Mouse (Mus musculus): ENCODE results near the gene Spred2. TPM values are rescaled to one million over a fixed set of nuclear protein-coding genes. Genes with fewer than 3 reads are reported as not detected.

The Spred2 gene
- polyA plus RNA-seq, 1 experiment from 2014 or later: 6.0 TPM

DNA sequence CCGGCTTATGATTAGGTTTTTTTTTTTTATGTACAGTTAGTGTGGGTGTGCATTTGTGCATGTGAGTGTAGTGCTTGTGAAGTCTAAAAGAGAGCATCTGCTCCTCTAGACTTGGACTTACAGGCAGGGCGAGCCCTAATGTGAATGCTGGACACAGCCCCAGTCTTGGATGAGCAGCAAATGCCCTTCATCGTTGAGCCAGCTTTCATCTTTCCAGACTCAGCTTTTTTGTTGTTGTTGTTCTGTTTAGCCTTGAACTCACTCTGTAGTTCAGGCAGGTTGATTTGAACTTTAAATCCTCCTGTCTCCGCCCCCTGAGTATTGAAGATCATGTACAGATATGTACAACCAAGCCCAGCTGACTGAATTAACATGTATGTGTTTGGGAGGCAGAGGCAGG, 4.5 kb downstream of the Spred2 start:
- Histone ChIP-seq H3K27ac (no peak overlapping the region), H3K9ac (no peak overlapping the region), H3K9me3 (no peaks in the 10 kb centered on the region), H3K4me2 (no peak overlapping the region), H3K27me3 (no peaks in the 10 kb centered on the region), H3K4me3 (no peak overlapping the region), H3K36me3 (no peaks in the 10 kb centered on the region), H3K4me1 (replicated peaks) (peaks cover 28% of the 10 kb centered on the region)
- WGBS: 90% methylated on average over 4 of the region's 4 CpGs
- no peak for ATAC-seq (ENCODE audit: low FRiP score)

DNA sequence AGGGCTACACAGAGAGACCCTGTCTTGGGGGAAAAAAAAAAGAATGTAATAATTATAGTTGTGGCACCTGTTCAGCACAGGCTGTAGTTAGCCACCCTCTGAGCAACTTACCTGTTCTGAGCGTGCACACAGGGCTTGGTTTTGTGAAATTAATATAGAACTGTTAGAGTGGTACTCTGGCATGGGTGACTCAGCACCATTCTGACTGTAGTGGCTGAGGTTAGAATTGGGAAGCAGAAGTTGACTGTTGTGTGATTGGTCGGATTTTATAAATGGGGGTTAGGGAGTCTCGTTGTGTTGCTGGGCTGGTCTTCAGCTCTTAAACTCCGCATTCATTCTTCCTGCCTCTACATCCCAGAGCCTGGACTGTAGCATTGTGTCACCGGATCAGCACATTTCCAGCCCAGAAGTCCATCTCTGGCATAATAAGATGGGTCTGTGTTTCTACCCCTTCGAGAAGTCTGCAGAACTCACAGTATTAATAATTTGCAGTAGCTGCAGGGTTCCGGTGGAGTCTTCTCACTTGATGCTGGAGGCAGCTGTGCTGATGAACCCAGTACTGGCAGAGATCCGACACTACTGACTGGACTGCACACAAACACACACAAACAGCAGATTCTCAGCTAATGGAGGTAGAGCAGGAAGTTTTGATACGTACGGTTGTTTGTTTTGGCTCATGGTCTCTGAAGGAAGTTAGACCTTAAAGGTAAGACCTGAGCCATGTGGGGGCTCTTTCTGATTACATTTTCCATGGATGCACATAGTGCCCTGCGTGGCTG, 5.1 kb downstream of the Spred2 start:
- H3K27me3 ChIP-seq: no peaks in the 10 kb centered on the region
- no peak overlapping the region for H3K4me3 ChIP-seq
- H3K9ac ChIP-seq: no peak overlapping the region; the same call in 1 of the 2 replicates
- no peak for ATAC-seq (ENCODE audit: low FRiP score)
- H3K36me3 ChIP-seq: no peaks in the 10 kb centered on the region
- no peak overlapping the region for H3K27ac ChIP-seq
- no peak overlapping the region for H3K4me2 ChIP-seq
- WGBS: 82% methylated on average over 11 of the region's 11 CpGs
- peaks cover 28% of the 10 kb centered on the region for H3K4me1 ChIP-seq (replicated peaks)
- H3K9me3 ChIP-seq: no peaks in the 10 kb centered on the region

DNA sequence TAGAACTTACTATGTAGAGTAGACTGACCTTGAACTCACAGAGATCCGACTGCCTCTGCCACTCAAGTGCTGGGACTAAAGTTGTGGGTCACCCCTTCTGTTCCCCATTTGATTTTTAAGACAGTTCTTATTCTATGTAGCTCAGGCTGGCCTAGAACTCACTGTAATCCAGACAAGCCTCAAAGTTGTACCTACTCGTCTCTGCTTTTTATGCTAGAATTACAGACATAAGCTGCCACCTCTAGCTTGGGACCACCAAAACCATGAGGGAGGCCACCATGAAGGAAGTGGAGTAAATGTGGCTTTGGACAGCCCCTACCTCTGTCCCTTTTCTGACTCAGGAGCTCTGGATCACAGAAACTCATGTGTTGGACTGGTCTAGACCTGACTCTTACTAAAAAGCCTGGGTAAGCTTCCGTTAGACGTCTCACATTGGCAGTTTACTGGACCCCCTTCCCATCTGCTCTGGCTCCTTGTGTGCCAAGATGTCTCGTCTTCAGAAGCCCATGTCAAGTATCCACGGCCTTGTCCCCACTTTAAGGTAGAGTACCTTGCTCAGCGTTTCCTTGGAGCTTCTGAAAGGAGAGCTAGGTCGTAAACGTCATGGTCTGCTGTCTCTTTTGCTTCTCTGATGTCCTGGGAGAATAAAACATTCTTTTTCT, 7.5 kb downstream of the Spred2 start:
- no peak overlapping the region for H3K4me2 ChIP-seq
- H3K27me3 ChIP-seq: no peaks in the 10 kb centered on the region
- 95% methylated on average over 9 of the region's 9 CpGs for WGBS

DNA sequence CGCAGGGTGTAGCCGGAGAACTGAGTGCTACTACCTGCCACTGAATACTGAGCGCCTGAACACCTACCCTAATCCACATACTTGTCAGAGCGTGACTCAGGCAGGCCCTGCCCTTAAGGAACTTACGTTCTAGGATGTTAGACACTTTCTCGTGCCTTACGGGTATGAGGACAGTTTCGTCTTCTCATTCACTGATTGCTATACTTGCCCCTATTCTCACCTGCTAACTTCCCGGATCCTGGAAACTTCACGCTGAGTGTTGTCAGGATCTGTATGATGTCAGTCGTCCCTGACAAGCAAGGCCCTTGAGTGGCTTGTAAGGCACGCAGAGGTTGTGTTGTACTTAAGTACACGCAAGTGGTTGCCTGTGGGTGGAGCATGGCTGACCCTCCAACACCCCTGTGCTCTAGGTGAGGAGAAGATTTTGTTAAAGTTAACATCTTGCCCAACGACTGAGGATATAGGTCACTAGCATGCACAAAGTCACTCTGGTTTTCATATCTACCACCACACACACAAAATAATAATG, 8.9 kb downstream of the Spred2 start:
- Histone ChIP-seq H3K4me3 (no peak overlapping the region), H3K9ac (no peak overlapping the region), H3K27ac (no peak overlapping the region), H3K4me2 (no peak overlapping the region), H3K9me3 (no peaks in the 10 kb centered on the region), H3K27me3 (no peaks in the 10 kb centered on the region), H3K4me1 (replicated peaks) (peaks cover 29% of the 10 kb centered on the region), H3K36me3 (no peaks in the 10 kb centered on the region)
- ATAC-seq (ENCODE audit: low FRiP score): no peak
- 97% methylated on average over 14 of the region's 14 CpGs for WGBS

More for the DNA sequence above, 7.5 kb downstream of the Spred2 start:
- no peaks in the 10 kb centered on the region for H3K9me3 ChIP-seq
- no peak overlapping the region for H3K27ac ChIP-seq
- no peak overlapping the region for H3K9ac ChIP-seq
- H3K4me3 ChIP-seq: no peak overlapping the region
- peaks cover 34% of the 10 kb centered on the region for H3K4me1 ChIP-seq (replicated peaks)
- ATAC-seq (ENCODE audit: low FRiP score): no peak
- no peaks in the 10 kb centered on the region for H3K36me3 ChIP-seq

DNA sequence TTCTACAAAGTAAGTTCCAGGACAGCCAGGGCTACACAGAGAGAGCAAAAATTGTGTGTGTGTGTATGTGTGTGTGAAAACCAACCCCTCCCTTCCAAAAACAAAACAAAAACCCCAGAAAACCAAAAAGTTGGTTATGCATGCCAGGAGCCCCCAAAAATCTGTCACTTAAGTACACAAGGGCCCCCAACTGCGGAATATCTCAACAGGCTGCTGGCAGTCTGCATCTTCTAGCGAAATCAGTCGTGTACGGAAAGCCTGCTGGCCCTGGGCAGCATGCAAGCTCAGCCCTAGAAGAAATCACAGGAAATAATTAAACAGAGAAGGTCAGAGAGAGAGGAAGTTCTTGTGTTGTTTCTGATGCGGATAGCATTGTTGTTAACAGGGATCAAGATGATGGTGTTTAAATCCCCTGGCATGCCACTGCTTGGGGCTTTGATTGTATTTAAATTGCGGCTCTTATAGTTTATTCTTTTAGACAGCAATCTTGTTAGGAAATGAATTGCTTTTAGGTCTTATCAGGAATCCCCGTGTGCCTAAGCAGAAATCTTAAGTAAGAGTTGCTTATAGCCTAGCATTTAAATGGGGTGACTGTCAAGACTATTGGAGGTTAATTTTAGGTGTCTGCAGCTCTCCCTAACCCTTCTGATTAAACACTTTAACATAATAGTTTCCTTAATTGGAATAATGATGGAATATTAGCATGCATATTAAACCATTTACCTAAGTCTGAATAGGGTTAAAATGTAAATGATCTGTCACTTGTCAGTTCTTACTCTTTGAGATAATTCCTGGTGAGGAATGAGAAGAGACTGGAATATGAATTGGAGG, 11.6 kb downstream of the Spred2 start:
- H3K9ac ChIP-seq: no peak overlapping the region
- 51% methylated on average over 7 of the region's 7 CpGs for WGBS
- no peak for ATAC-seq (ENCODE audit: low FRiP score)
- H3K36me3 ChIP-seq: no peaks in the 10 kb centered on the region
- no peak overlapping the region for H3K4me3 ChIP-seq
- H3K4me2 ChIP-seq: no peak overlapping the region
- H3K27ac ChIP-seq: no peak overlapping the region
- H3K4me1 ChIP-seq (replicated peaks): peaks cover 21% of the 10 kb centered on the region
- H3K9me3 ChIP-seq: no peaks in the 10 kb centered on the region
- H3K27me3 ChIP-seq: no peaks in the 10 kb centered on the region

DNA sequence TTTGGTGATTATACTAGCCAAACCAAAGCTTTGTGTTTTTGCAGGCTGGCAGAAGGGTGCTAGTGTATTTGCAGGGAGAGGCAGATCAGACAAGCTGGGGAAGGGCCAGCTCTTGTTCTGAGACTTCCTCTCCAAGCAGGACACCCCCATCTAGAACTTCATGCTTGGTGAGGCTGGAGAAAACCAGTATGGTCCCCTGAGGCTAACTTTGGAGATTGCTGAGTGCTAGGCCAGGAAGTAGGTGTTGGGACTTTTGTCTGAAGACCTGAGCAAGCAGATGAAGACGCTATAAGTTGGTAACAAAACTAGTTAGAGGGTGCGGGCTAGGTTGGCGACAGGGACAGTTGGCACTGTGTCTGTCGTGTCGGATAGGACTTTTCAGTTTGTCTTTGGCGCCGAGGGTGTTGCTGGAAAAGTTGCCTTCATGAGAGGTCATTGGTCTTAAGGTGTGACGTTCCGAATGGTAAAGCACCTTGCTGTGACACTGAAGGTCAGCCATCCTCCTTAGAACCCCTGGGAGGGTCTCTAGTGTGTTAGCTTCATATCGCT, 14.4 kb downstream of the Spred2 start:
- Histone ChIP-seq H3K9ac (no peak overlapping the region), H3K27ac (no peak overlapping the region), H3K4me2 (no peak overlapping the region), H3K9me3 (no peaks in the 10 kb centered on the region), H3K4me1 (replicated peaks) (peaks cover 31% of the 10 kb centered on the region), H3K36me3 (no peaks in the 10 kb centered on the region), H3K4me3 (no peak overlapping the region), H3K27me3 (no peaks in the 10 kb centered on the region)
- WGBS: 95% methylated on average over 10 of the region's 10 CpGs
- ATAC-seq (ENCODE audit: low FRiP score): no peak

DNA sequence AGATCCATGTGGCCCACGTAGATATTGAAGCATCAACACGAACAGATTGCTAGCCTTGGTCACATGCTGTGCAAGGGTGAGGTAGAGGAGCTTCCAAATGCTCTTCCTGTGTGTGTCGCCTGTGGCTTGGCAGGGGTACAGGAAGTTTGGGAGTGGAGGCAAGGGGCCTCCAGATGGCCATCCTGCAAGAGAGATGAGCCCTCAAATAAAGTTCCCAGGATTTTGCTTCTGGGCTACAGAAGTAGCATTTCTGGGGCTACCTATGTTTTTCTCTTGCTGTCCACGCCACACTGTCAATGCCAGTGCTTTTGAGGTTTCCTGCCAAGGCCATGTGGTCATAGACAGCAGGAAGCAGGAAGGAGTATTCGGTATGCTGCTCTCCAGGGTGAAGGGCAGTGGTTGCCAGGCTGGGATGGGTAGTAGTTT, 15.1 kb downstream of the Spred2 start:
- H3K36me3 ChIP-seq: no peaks in the 10 kb centered on the region
- H3K4me2 ChIP-seq: no peak overlapping the region
- H3K4me3 ChIP-seq: no peak overlapping the region
- ATAC-seq (ENCODE audit: low FRiP score): no peak
- H3K27me3 ChIP-seq: no peaks in the 10 kb centered on the region
- WGBS: 72% methylated on average over 5 of the region's 5 CpGs
- H3K4me1 ChIP-seq (replicated peaks): peaks cover 31% of the 10 kb centered on the region
- H3K9ac ChIP-seq: no peak overlapping the region
- H3K27ac ChIP-seq: no peak overlapping the region
- H3K9me3 ChIP-seq: no peaks in the 10 kb centered on the region

DNA sequence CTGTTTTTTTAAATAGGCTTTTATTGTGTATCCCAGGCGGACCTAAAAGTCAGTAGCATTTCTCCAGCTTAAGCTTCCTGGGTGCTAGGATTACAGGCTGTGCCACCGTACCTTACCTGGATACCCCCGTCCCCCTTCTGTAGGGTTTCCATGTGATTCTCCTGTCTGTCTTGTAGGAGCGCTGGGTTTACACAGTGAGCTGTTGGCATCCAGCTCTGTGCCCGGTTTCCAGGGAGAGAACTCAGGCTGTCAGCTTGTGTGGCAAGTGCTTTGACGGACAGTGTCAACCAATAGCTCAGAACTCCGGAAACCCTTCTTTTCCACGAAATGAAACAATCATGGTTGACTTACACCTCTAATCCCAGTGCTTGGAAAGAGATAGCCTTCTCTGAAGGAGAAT, 15.7 kb downstream of the Spred2 start:
- no peak for ATAC-seq (ENCODE audit: low FRiP score)
- Histone ChIP-seq H3K27ac (no peak overlapping the region), H3K4me2 (no peak overlapping the region), H3K9ac (no peak overlapping the region), H3K27me3 (no peaks in the 10 kb centered on the region), H3K4me3 (no peak overlapping the region), H3K9me3 (no peaks in the 10 kb centered on the region), H3K36me3 (no peaks in the 10 kb centered on the region), H3K4me1 (replicated peaks) (peaks cover 35% of the 10 kb centered on the region)
- 95% methylated on average over 8 of the region's 8 CpGs for WGBS

DNA sequence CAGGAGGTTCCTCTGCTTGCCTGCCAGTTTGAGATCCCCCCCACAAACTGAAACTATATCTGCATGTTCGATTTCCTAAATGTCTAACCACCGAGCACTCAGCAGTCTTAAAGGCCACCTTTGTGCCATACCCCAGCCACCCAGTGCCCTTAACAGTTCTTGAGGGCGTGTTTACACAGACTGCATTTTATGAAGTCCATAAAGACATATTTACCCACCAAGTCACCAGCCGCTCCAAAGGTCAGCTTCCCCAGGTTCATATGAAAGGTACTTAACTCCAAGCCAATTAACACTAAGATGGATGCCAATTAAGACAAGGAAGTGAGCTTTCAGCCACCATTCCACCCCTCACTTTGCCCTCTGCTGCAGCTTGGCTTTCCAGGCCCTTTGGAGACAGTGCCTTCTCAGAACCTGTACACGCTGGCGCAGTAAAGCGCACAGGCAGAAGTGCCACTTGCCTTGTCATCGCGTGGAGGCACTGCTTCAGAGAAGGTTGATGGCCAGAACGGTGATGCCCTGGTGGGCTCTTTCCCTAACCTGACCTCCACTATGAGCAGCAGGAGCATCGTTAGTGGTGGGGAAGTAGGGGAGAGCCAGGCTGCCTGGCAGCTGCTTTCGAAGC, 17.1 kb downstream of the Spred2 start:
- Histone ChIP-seq H3K27me3 (no peaks in the 10 kb centered on the region), H3K9ac (no peak overlapping the region), H3K4me1 (replicated peaks) (peaks cover 31% of the 10 kb centered on the region), H3K4me2 (no peak overlapping the region), H3K9me3 (no peaks in the 10 kb centered on the region), H3K27ac (no peak overlapping the region; the same call in 1 of the 2 replicates), H3K4me3 (no peak overlapping the region), H3K36me3 (peaks cover 6% of the 10 kb centered on the region; the same call in 1 of the 2 replicates)
- no peak for ATAC-seq (ENCODE audit: low FRiP score)
- 84% methylated on average over 12 of the region's 12 CpGs for WGBS

DNA sequence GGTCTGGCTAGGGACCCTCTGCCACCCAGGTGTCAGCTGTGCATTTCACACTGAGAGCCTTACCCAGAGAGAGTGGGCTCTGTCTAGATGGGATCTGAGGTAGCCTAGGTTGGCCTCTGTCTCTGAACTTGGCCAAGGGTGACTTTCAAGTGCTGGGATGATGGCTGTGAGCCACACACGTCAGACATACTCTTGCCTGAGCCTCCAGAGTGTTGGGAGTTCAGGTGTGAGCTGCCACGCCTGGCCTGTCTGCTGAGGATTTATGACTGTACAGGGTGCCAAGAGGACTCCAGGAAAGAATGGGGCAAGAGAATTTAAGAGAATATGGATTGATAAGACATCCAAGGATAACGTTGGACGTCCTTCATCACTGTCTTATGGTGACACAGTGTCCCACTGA, 17.8 kb downstream of the Spred2 start:
- Histone ChIP-seq H3K4me3 (no peak overlapping the region), H3K4me2 (no peak overlapping the region), H3K4me1 (replicated peaks) (peaks cover 26% of the 10 kb centered on the region), H3K36me3 (peaks cover 6% of the 10 kb centered on the region; the same call in 1 of the 2 replicates), H3K27me3 (no peaks in the 10 kb centered on the region), H3K9ac (no peak overlapping the region), H3K27ac (no peak overlapping the region; the same call in 1 of the 2 replicates), H3K9me3 (no peaks in the 10 kb centered on the region)
- no peak for ATAC-seq (ENCODE audit: low FRiP score)
- 92% methylated on average over 4 of the region's 4 CpGs for WGBS

DNA sequence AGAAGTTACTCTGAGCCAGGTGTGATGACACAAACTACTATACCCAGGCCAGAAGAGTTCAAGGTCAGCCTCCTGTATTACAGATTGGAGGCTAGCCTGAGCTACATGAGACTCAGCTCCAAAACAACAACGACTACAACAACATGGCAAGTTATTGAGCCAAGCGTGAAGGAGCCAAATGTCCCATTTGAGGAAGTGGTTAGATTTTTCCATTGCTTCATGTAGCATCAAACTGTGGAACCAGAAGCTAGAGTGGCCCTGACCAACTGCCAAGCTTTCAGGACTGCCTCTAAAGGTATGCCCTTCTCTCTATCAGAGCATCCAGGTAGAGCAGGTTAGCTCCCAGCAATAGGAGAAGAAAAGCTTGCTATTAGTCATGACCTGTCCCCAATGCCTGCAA, 19.6 kb downstream of the Spred2 start:
- no peaks in the 10 kb centered on the region for H3K27me3 ChIP-seq
- WGBS: 93% methylated on average over 2 of the region's 2 CpGs
- H3K4me1 ChIP-seq (replicated peaks): peaks cover 41% of the 10 kb centered on the region
- H3K4me3 ChIP-seq: no peak overlapping the region
- no peak overlapping the region for H3K4me2 ChIP-seq
- no peak for ATAC-seq (ENCODE audit: low FRiP score)
- no peak overlapping the region for H3K9ac ChIP-seq
- no peak overlapping the region for H3K27ac ChIP-seq
- peaks cover 6% of the 10 kb centered on the region; the same call in 1 of the 2 replicates for H3K36me3 ChIP-seq
- no peaks in the 10 kb centered on the region for H3K9me3 ChIP-seq

All from hindbrain, embryonic 13.5 days (tissue).